Mouse (Mus musculus): ENCODE results near the gene Mms19.

GRCm38 (mm10) chr19:42008586-42008985, 27.6 kb upstream of the Mms19 start:
- no peak for TF ChIP-seq MAFK (IDR thresholded peaks at IDR 0.05; ENCODE audit: insufficient read depth, low read depth, low read length)
- TF ChIP-seq ZC3H11A (IDR thresholded peaks at IDR 0.05; ENCODE audit: borderline replicate concordance, low read depth, low read length) = no peak
- TF ChIP-seq CHD2 (IDR thresholded peaks at IDR 0.05; ENCODE audit: low read depth, low read length) = no peak
- no peak for TF ChIP-seq HCFC1 (IDR thresholded peaks at IDR 0.05; ENCODE audit: borderline replicate concordance, insufficient read depth, low read length)
